Mouse (Mus musculus) midbrain, embryonic 13.5 days (tissue): Measurements from ENCODE around the gene Adgrl2. TPM values are rescaled to one million over a fixed set of nuclear protein-coding genes. Genes with fewer than 3 reads are reported as not detected.

ENCODE experiments used
- ATAC-seq: fragments of 200-750 bp; cut with Nextera tagmentation; 2 replicates; pipeline ENCODE4 v1.8.0; 2017; ENCODE audit warnings: mild to moderate bottlenecking, moderate TSS enrichment, moderate library complexity
- H3K27ac ChIP-seq: fragments of 300-500 bp; sonication (generic); 2 replicates; pipeline ENCODE4 v1.5.1; 2015; ENCODE audit warnings: inconsistent platforms, mild to moderate bottlenecking, moderate library complexity
- H3K27me3 ChIP-seq: fragments of 300-500 bp; sonication (generic); 2 replicates; pipeline ENCODE4 v1.6.1; 2015; ENCODE audit warnings: mild to moderate bottlenecking, inconsistent platforms
- H3K36me3 ChIP-seq: fragments of 300-500 bp; sonication (generic); 2 replicates; pipeline ENCODE4 v1.6.1; 2015; ENCODE audit warnings: mild to moderate bottlenecking, inconsistent platforms
- H3K4me1 ChIP-seq: fragments of 300-500 bp; sonication (generic); replicated peaks from 2 replicates; pipeline ENCODE4 v1.6.1; 2015; ENCODE audit warnings: inconsistent platforms
- H3K4me2 ChIP-seq: fragments of 300-500 bp; sonication (generic); replicated peaks from 2 replicates; pipeline ENCODE4 v1.6.1; 2015; ENCODE audit warnings: moderate library complexity, mild to moderate bottlenecking, inconsistent platforms
- H3K4me3 ChIP-seq: fragments of 300-500 bp; sonication (generic); replicated peaks from 2 replicates; pipeline ENCODE4 v1.5.1; 2015; ENCODE audit warnings: mild to moderate bottlenecking, inconsistent platforms
- H3K9ac ChIP-seq: fragments of 300-500 bp; sonication (generic); replicated peaks from 2 replicates; pipeline ENCODE4 v1.6.1; 2015; ENCODE audit warnings: mild to moderate bottlenecking, inconsistent platforms
- H3K9me3 ChIP-seq: fragments of 300-500 bp; sonication (generic); 2 replicates; pipeline ENCODE4 v1.6.1; 2016; ENCODE audit warnings: mild to moderate bottlenecking, inconsistent platforms
- WGBS: fragments of 180-500 bp; shearing (Covaris S2); methylation state at CpG from one replicate; pipeline ENCODE4 v1.1.7; 2015; 5-methylcytosine and 5-hydroxymethylcytosine counted together
- polyA plus RNA-seq: library from polyadenylated mRNA; unstranded; fragments of >200 nt; fragmentation: Nextera tagmentation; extraction: Ambion mirVana; gene quantifications from 2 replicates; pipeline ENCODE4 v1.2.1, GENCODE M21; 2015

The Adgrl2 gene
- polyA plus RNA-seq, 1 experiment from 2014 or later, result 125 TPM

DNA sequence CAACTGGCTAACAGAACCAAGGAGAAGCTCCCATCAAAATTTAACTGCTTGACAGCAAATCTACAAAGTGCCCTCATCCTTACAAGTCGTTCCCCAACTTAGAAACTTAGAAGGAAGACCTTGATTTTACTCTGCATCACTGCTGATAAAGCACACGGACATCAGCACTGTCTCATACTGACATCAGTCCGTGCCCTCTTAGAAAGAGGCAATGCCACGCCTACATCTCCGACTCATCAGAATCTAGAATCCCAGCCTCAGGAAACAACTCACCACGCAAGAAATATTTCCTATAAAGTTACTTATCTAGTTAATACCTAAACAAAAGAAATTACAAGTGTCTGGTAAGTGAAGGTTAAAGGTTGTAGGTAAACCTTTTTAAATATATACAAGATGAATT, 43.1 kb downstream of the Adgrl2 start:
- Histone ChIP-seq H3K4me1 (peaks cover 70% of the 10 kb centered on the region), H3K27me3 (no peaks in the 10 kb centered on the region), H3K4me2 (no peak overlapping the region), H3K9me3 (no peaks in the 10 kb centered on the region), H3K27ac (no peak overlapping the region), H3K36me3 (0 out of 2 replicates have a peak, but pooled peaks cover 3% of the 10 kb centered on the region), H3K9ac (no peak overlapping the region), H3K4me3 (no peak overlapping the region)
- 34% methylated on average over 6 of the region's 6 CpGs for WGBS
- ATAC-seq, result no peak

DNA sequence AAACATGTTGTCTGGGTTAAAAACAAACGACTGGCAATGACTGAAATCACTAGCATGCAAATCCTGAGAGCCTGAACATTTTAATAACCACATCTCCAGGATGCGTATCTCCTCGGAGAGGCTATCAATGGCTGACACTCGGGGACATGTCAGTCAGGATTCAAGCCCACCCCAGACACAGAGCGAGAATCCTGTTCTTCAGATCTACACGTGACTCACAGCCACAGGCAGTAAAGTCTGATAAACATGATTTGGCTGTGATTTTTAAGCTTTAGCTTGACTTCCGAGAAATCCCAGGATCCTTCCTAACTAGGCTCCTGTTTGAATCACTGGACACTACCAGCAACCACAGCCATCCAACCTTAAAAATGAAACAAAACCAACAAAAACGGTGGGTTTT, 44.8 kb downstream of the Adgrl2 start:
- Histone ChIP-seq H3K9ac (peak overlapping the region; percentile 32; the same call in 1 of the 2 replicates), H3K4me1 (peaks cover 77% of the 10 kb centered on the region), H3K4me3 (no peak overlapping the region), H3K36me3 (no peaks in the 10 kb centered on the region), H3K9me3 (no peaks in the 10 kb centered on the region), H3K27me3 (no peaks in the 10 kb centered on the region), H3K4me2 (peak overlapping the region; percentile 39), H3K27ac (peak overlapping the region; percentile 45)
- 11% methylated on average over 8 of the region's 8 CpGs for WGBS
- peak; percentile 67; the same call in 1 of the 2 replicates for ATAC-seq

DNA sequence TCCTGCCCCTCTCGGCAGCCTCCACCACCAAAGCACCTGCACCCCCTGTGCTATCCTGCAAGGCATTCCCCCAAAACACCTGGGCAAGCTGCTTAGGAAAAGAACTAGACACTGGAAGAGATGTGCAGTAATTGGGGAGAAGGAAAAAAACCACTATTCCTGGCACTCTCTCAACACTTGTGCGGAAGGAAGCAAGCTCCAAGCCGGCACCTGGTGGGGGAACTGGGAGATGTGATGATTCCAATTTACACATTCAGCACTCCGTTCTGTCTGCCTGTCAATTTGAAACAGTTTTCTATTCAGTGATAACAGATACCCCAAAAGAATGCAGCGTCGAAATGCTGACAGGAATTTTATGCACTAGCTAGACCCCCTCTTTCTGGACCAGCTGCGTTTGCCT, 50.9 kb downstream of the Adgrl2 start:
- Histone ChIP-seq H3K27ac (peak overlapping the region; percentile 39; the same call in 1 of the 2 replicates), H3K4me2 (no peak overlapping the region), H3K27me3 (no peaks in the 10 kb centered on the region), H3K4me3 (no peak overlapping the region), H3K36me3 (no peaks in the 10 kb centered on the region), H3K9me3 (no peaks in the 10 kb centered on the region), H3K4me1 (peaks cover 45% of the 10 kb centered on the region), H3K9ac (no peak overlapping the region)
- no peak for ATAC-seq
- WGBS, result 32% methylated on average over 7 of the region's 7 CpGs

DNA sequence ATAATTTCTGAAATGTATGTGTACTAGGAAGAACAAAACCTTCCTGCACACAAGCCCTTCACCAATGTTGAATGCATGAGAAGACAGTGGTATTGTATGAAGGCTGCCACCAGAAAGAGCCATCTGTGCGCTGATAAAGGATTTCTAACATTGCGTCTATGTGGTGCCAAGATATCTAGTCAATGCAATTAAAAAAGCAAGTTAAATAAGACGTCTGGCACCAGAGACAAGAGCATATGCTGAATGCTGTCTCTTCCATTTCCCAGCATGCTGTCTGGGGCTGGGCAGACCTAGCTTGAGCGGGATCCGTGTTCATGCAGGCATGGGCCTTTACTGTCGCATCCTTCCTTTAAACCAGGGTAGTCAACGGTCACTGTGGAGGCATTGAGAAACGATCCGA, 55.3 kb downstream of the Adgrl2 start:
- no peak for ATAC-seq
- Histone ChIP-seq H3K27ac (no peak overlapping the region), H3K27me3 (no peaks in the 10 kb centered on the region), H3K4me2 (no peak overlapping the region), H3K9me3 (no peaks in the 10 kb centered on the region), H3K9ac (no peak overlapping the region), H3K4me3 (no peak overlapping the region), H3K4me1 (peaks cover 20% of the 10 kb centered on the region), H3K36me3 (no peaks in the 10 kb centered on the region)
- 86% methylated on average over 9 of the region's 9 CpGs for WGBS

DNA sequence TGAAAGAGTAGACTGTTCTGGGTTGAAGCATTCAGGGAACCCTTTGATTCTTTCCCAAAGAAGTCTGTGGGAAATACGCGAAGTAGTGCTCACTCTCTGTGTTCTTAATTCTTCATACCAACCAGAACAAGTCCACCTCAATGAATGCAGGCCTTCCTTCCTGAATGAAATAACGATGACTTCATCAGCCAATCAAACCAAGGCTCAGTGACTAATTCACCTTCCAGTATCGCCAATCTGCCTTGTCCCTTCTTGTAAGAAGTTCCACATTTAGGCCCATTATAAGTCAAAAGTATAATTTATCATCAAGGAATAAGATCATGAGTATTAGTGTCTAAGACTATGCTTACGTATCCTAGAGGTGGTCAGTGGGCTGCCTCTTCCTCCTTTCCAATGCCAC, 56.1 kb downstream of the Adgrl2 start:
- Histone ChIP-seq H3K36me3 (no peaks in the 10 kb centered on the region), H3K4me1 (peaks cover 19% of the 10 kb centered on the region), H3K27me3 (no peaks in the 10 kb centered on the region), H3K9ac (no peak overlapping the region), H3K9me3 (no peaks in the 10 kb centered on the region), H3K4me3 (no peak overlapping the region), H3K27ac (no peak overlapping the region), H3K4me2 (no peak overlapping the region)
- 90% methylated on average over 5 of the region's 5 CpGs for WGBS
- ATAC-seq, result no peak

DNA sequence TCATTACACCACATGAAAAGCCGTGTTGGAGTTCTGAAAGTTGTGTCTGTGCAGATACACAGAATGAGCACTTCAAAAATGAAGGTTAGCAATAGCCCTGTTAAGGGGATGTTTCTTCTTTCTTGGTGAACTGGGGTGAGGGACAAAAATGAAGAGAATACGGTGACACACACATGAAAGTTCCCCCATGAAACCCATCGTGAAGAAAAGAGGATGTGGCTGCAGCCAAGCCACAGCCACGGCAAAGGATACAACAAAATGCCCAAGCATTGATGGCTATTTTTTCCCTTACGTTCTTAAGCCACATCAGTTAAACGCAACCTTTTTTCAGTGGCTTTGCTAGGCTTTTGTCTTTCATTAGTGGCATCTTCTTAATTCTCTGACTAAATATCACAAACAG, 57.2 kb downstream of the Adgrl2 start:
- 84% methylated on average over 6 of the region's 6 CpGs for WGBS
- Histone ChIP-seq H3K4me1 (peaks cover 17% of the 10 kb centered on the region; the same call in 1 of the 2 replicates), H3K4me2 (no peak overlapping the region), H3K36me3 (no peaks in the 10 kb centered on the region), H3K9me3 (no peaks in the 10 kb centered on the region), H3K4me3 (no peak overlapping the region), H3K27ac (no peak overlapping the region), H3K27me3 (no peaks in the 10 kb centered on the region), H3K9ac (no peak overlapping the region)
- ATAC-seq, result no peak

DNA sequence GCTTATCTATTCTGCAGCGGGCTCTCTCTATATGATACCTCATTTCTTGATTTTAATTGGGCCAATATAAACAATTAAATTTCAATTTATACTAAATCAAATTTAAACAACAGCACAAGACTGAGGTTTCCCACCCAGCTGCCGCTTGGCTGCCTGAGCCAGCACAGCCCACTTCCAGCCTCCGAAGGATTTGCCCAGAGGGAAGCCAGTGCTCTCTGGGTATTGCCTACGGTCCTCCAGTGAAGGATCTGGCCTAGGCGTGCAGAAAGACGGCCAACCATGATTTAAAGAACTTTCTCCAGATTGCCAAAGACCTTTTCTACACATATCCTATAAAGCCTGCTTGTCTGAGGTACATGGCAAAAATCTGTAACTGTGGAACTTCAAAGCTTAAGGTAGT, 59.4 kb downstream of the Adgrl2 start:
- Histone ChIP-seq H3K27me3 (no peaks in the 10 kb centered on the region), H3K9me3 (no peaks in the 10 kb centered on the region), H3K4me3 (no peak overlapping the region), H3K4me1 (peaks cover 17% of the 10 kb centered on the region; the same call in 1 of the 2 replicates), H3K9ac (no peak overlapping the region), H3K36me3 (no peaks in the 10 kb centered on the region), H3K27ac (no peak overlapping the region), H3K4me2 (no peak overlapping the region)
- ATAC-seq, result no peak
- WGBS, result 86% methylated on average over 6 of the region's 6 CpGs

DNA sequence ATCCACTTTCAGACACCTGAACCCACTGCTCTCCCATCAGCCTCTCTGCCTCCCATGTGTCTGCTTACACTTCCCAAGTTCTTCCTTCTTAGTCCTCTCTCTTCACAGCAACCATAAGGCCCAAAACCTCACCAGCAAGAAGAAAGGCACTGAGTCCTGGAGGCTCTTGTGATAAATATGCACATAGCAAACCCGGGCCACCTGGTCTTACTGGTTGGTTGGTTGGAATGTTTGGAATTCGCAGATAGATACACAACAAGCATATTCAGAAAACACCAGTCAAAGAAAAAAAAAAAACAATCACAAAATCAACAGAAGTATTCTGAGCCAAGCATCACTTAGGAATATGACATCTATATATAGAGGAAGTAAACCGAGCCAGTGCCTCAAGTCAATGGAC, 64.0 kb downstream of the Adgrl2 start:
- Histone ChIP-seq H3K9me3 (no peaks in the 10 kb centered on the region), H3K27me3 (no peaks in the 10 kb centered on the region), H3K4me2 (no peak overlapping the region), H3K4me1 (peaks cover 34% of the 10 kb centered on the region), H3K27ac (no peak overlapping the region), H3K36me3 (no peaks in the 10 kb centered on the region), H3K9ac (no peak overlapping the region), H3K4me3 (no peak overlapping the region)
- whole genome bisulfite sequencing, result 71% methylated on average over 3 of the region's 3 CpGs
- no peak for ATAC-seq

DNA sequence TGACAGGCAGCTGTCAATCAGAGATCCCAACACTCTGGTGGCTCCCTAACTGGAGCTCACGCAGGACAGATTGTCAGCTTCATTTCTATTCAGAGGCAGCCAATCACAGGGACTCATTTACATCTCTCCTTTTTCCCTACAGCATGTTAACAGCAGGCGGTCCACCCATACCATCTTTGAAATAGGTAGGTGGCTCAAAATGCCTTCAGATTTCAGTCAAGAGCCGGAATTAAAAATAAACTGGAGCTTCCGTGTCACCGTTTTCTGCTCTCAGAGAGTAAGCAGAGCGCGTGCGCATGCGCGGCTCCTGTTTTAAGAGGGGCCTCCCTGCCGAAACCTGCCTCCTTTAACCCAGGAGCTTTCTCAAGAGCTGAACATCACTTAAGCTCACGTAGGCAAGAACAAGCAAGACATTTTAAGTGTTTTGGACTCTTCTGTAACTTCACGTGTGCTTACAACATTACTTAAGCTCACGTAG, 67.7 kb downstream of the Adgrl2 start:
- H3K36me3 ChIP-seq, result no peaks in the 10 kb centered on the region
- peak overlapping the region; percentile 28 for H3K4me3 ChIP-seq
- H3K27me3 ChIP-seq, result no peaks in the 10 kb centered on the region
- H3K9ac ChIP-seq, result peak overlapping the region; percentile 28; the same call in 1 of the 2 replicates
- H3K9me3 ChIP-seq, result no peaks in the 10 kb centered on the region
- H3K27ac ChIP-seq, result 0 out of 2 replicates have a peak overlapping the region, but pooled peaks have one; percentile 27
- H3K4me1 ChIP-seq, result peaks cover 29% of the 10 kb centered on the region
- WGBS, result 35% methylated on average over 14 of the region's 14 CpGs
- H3K4me2 ChIP-seq, result peak overlapping the region; percentile 47
- ATAC-seq, result peak; percentile 79

DNA sequence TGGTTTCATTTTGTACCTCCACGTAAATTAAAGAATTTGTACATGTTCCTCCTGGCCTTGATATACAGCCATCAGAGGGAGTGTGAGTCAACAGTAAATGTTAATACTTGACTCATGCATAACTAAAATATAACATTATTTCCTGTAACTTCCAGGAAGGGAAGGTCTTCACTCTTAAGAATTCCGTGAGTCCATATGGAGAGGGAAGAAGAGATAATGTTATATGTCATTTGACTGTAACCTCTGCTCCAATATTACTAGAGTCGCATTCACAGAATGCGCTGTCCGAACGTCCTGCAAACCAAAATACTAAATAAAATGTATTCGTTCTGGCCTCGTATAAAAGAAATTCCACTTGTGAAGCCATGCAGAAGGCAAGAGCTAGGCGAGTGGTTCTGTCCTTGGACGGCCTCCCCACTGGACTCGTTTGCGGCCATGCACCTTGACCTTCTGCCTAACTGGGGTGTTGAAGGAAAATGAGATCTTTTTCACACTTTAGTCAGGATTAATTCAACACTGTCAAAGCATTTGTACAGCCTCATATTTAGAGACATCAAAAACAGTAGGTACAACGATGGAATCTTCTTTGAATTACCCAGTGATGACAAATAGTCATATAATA, 68.3 kb downstream of the Adgrl2 start:
- H3K4me1 ChIP-seq, result peaks cover 29% of the 10 kb centered on the region
- 52% methylated on average over 13 of the region's 13 CpGs for WGBS
- 0 out of 2 replicates have a peak overlapping the region, but pooled peaks have one; percentile 10 for H3K27ac ChIP-seq
- peak; percentile 31 for ATAC-seq
- no peaks in the 10 kb centered on the region for H3K9me3 ChIP-seq
- H3K4me3 ChIP-seq, result peak overlapping the region; percentile 28
- H3K9ac ChIP-seq, result 0 out of 2 replicates have a peak overlapping the region, but pooled peaks have one; percentile 28
- H3K27me3 ChIP-seq, result no peaks in the 10 kb centered on the region
- H3K4me2 ChIP-seq, result peak overlapping the region; percentile 47
- H3K36me3 ChIP-seq, result no peaks in the 10 kb centered on the region

DNA sequence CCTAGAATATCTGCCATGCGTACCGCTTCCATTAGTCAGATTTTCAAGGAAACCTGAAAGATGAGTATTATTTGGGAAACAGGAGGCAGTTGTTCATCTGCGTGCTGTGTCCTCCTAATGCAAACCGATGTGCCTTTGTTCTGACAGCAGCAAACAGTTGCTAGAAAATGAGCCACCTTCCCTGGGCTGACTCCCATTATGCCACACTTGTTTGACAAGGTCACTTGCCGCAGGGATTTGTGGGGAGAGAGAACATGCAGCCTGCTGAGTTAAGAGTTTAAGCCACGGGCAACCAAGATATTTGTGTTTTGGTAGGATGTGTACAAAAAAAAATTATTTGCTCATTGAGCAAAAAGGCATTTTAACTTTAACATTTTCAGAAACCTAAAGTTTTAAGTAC, 69.5 kb downstream of the Adgrl2 start:
- ATAC-seq, result no peak
- no peaks in the 10 kb centered on the region for H3K9me3 ChIP-seq
- H3K27me3 ChIP-seq, result no peaks in the 10 kb centered on the region
- H3K27ac ChIP-seq, result no peak overlapping the region
- H3K4me2 ChIP-seq, result no peak overlapping the region
- 46% methylated on average over 6 of the region's 6 CpGs for WGBS
- no peaks in the 10 kb centered on the region for H3K36me3 ChIP-seq
- no peak overlapping the region for H3K9ac ChIP-seq
- H3K4me3 ChIP-seq, result no peak overlapping the region
- peaks cover 35% of the 10 kb centered on the region for H3K4me1 ChIP-seq

DNA sequence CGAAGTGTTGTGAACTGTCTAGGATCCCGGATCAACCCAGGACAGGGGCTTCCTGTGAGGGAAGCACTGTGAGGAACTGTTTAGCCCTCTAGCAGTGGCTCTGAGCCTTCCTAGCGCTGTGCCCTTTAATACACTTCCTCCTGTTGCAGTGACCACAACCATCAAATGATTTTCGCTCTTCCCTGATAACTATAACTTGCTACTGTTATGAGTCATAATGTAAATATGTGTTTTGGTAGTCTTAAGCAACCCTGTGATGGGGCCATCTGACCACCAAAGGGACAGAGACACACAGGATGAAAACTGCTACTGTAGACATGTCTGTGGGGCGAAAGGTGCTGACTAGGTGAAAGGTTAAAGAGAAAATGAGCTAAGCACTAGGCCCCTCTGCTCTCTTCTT, 71.9 kb downstream of the Adgrl2 start:
- Histone ChIP-seq H3K9me3 (no peaks in the 10 kb centered on the region), H3K4me3 (no peak overlapping the region), H3K4me1 (peaks cover 49% of the 10 kb centered on the region), H3K4me2 (no peak overlapping the region), H3K27me3 (no peaks in the 10 kb centered on the region), H3K36me3 (no peaks in the 10 kb centered on the region), H3K27ac (no peak overlapping the region), H3K9ac (no peak overlapping the region)
- no peak for ATAC-seq
- 93% methylated on average over 5 of the region's 5 CpGs for WGBS

DNA sequence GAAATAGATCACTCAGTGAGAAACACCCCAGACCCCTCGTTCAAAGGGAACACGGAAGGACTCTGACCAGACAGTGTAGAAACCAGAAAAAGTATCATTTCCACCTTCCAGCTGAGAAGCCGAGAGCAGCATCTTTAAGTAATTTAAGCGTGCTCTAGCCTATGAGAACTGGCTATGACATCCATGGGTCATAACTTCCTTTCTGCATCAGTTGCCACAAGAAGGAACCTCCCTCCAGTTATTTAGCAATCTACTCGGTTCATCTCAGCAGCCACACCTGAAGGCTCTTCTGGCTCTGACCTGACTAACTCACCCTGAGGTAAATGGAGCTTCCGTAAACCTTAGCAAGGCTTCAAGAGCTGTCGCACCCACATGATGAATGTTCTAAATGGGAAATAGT, 72.5 kb downstream of the Adgrl2 start:
- no peak overlapping the region for H3K4me2 ChIP-seq
- no peak for ATAC-seq
- no peaks in the 10 kb centered on the region for H3K36me3 ChIP-seq
- peaks cover 50% of the 10 kb centered on the region for H3K4me1 ChIP-seq
- H3K27me3 ChIP-seq, result no peaks in the 10 kb centered on the region
- 85% methylated on average over 7 of the region's 7 CpGs for WGBS
- H3K4me3 ChIP-seq, result no peak overlapping the region
- H3K27ac ChIP-seq, result no peak overlapping the region
- no peaks in the 10 kb centered on the region for H3K9me3 ChIP-seq
- H3K9ac ChIP-seq, result no peak overlapping the region
